Mouse (Mus musculus) hindbrain, embryonic 16.5 days (tissue): ENCODE measurements around the gene Ror2. TPM values are rescaled to one million over a fixed set of nuclear protein-coding genes. Genes with fewer than 3 reads are reported as not detected.

Experiments used
- ATAC-seq: fragments of 200-750 bp; cut with Nextera tagmentation; 2 replicates; pipeline ENCODE4 v1.8.0; 2017; ENCODE audit warnings: moderate TSS enrichment, moderate library complexity
- H3K27ac ChIP-seq: fragments of 300-500 bp; sonication (generic); 2 replicates; pipeline ENCODE4 v1.5.1; 2014; ENCODE audit warnings: low read depth, mild to moderate bottlenecking, control low read depth, low read length, moderate library complexity
- H3K27me3 ChIP-seq: fragments of 300-500 bp; sonication (generic); replicated peaks from 2 replicates; pipeline ENCODE4 v1.6.1; 2014; ENCODE audit warnings: low read length; ENCODE audit not compliant: control insufficient read depth, insufficient read depth
- H3K36me3 ChIP-seq: fragments of 300-500 bp; sonication (generic); 2 replicates; pipeline ENCODE4 v1.6.1; 2014; ENCODE audit warnings: mild to moderate bottlenecking, low read length, moderate library complexity, mixed read lengths; ENCODE audit not compliant: control insufficient read depth, insufficient read depth
- H3K4me1 ChIP-seq: fragments of 300-500 bp; sonication (generic); 2 replicates; pipeline ENCODE4 v1.6.1; 2014; ENCODE audit warnings: low read depth, low read length; ENCODE audit not compliant: control insufficient read depth, insufficient read depth
- H3K4me2 ChIP-seq: fragments of 300-500 bp; sonication (generic); 2 replicates; pipeline ENCODE4 v1.6.1; 2014; ENCODE audit warnings: mild to moderate bottlenecking, low read length, control low read depth, moderate library complexity
- H3K4me3 ChIP-seq: fragments of 300-500 bp; sonication (generic); 2 replicates; pipeline ENCODE4 v1.5.1; 2014; ENCODE audit warnings: mild to moderate bottlenecking, low read length, control low read depth, moderate library complexity
- H3K9ac ChIP-seq: fragments of 300-500 bp; sonication (generic); 2 replicates; pipeline ENCODE4 v1.6.1; 2014; ENCODE audit warnings: low read depth, mild to moderate bottlenecking, control low read depth, low read length, moderate library complexity
- H3K9me3 ChIP-seq: fragments of 300-500 bp; sonication (generic); 2 replicates; pipeline ENCODE4 v1.6.1; 2014; ENCODE audit warnings: mild to moderate bottlenecking, low read length, moderate library complexity; ENCODE audit not compliant: control insufficient read depth
- WGBS: fragments of 180-500 bp; shearing (Covaris S2); extraction: QIAGEN DNeasy Blood & Tissue Kit; methylation state at CpG from one replicate; pipeline ENCODE4 v1.1.7; 2014; 5-methylcytosine and 5-hydroxymethylcytosine counted together
- polyA plus RNA-seq: library from polyadenylated mRNA; unstranded; fragments of >200 nt; fragmentation: Nextera tagmentation; extraction: Ambion mirVana; gene quantifications from 2 replicates; pipeline ENCODE4 v1.2.1, GENCODE M21; 2015

Ror2 gene
- polyA plus RNA-seq, 1 experiment from 2014 or later, result 2.2 TPM

DNA sequence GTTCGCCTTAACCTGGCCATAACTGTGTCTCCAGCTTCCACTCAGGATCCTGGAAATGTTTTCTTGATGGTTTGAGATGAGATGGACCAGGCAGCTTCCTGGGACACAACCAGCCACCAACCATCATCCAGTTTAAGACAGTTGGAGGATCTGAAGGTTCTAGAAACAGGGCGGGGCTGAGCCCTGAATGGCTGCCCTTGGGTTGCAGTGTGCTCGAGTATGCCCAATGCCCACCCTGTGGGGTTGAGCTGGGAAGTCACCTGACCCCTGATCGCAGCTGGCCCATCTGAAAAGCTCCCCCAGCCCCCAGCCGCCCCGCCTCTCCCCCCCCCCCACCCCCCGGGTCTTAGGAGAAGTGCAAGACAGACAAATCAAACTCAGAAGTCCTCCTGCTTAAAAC, 89.2 kb downstream of the Ror2 start:
- H3K9me3 ChIP-seq, result no peaks in the 10 kb centered on the region
- peaks cover 7% of the 10 kb centered on the region; the same call in 1 of the 2 replicates for H3K4me1 ChIP-seq
- ATAC-seq, result no peak
- H3K27ac ChIP-seq, result no peak overlapping the region
- WGBS, result 57% methylated on average over 6 of the region's 7 CpGs
- H3K27me3 ChIP-seq, result no peaks in the 10 kb centered on the region
- H3K36me3 ChIP-seq, result no peaks in the 10 kb centered on the region
- H3K4me3 ChIP-seq, result no peak overlapping the region
- H3K4me2 ChIP-seq, result no peak overlapping the region
- no peak overlapping the region for H3K9ac ChIP-seq

GRCm38 (mm10) chr13:53195951-53196677, 89.8 kb downstream of the Ror2 start:
- Histone ChIP-seq H3K9ac (no peak overlapping the region), H3K4me2 (no peak overlapping the region), H3K27ac (no peak overlapping the region), H3K4me3 (no peak overlapping the region), H3K9me3 (no peaks in the 10 kb centered on the region), H3K27me3 (no peaks in the 10 kb centered on the region), H3K4me1 (peaks cover 4% of the 10 kb centered on the region; the same call in 1 of the 2 replicates), H3K36me3 (no peaks in the 10 kb centered on the region)
- ATAC-seq, result no peak
- 80% methylated on average over 6 of the region's 6 CpGs for WGBS

DNA sequence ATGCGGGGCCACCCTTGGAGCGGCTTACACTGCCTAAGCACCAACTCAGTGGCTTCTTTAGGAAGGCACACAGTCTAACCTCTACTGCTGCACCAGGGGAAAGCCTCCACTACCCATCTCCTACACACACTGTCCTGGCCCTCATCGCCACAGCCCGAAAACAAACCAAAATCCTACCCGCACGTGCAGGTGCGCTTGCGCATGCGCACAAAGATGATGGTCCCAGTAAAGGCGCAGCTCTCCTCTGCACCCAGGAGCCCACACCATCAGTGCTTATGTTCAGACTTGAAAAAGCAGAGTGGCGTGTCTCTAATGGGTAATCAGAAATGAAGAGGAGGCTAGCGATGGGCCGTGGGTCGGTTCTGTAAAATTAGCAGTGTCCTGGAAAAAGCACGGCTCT, 91.6 kb downstream of the Ror2 start:
- 88% methylated on average over 15 of the region's 15 CpGs for WGBS
- peaks cover 4% of the 10 kb centered on the region; the same call in 1 of the 2 replicates for H3K4me1 ChIP-seq
- H3K4me3 ChIP-seq, result no peak overlapping the region
- no peaks in the 10 kb centered on the region for H3K9me3 ChIP-seq
- no peak overlapping the region for H3K4me2 ChIP-seq
- H3K9ac ChIP-seq, result no peak overlapping the region
- no peaks in the 10 kb centered on the region for H3K36me3 ChIP-seq
- no peaks in the 10 kb centered on the region for H3K27me3 ChIP-seq
- no peak for ATAC-seq
- H3K27ac ChIP-seq, result no peak overlapping the region

- WGBS, result 55% methylated on average over 6 of the region's 6 CpGs
- no peaks in the 10 kb centered on the region for H3K36me3 ChIP-seq
- H3K9me3 ChIP-seq, result no peaks in the 10 kb centered on the region
- H3K27ac ChIP-seq, result no peak overlapping the region
- H3K27me3 ChIP-seq, result no peaks in the 10 kb centered on the region
- H3K4me1 ChIP-seq, result peaks cover 4% of the 10 kb centered on the region; the same call in 1 of the 2 replicates
- H3K4me2 ChIP-seq, result no peak overlapping the region
- no peak overlapping the region for H3K9ac ChIP-seq
- H3K4me3 ChIP-seq, result no peak overlapping the region
- no peak for ATAC-seq
These were observed 92.2 kb downstream of the Ror2 start for GRCm38 (mm10) chr13:53193713-53194112.

DNA sequence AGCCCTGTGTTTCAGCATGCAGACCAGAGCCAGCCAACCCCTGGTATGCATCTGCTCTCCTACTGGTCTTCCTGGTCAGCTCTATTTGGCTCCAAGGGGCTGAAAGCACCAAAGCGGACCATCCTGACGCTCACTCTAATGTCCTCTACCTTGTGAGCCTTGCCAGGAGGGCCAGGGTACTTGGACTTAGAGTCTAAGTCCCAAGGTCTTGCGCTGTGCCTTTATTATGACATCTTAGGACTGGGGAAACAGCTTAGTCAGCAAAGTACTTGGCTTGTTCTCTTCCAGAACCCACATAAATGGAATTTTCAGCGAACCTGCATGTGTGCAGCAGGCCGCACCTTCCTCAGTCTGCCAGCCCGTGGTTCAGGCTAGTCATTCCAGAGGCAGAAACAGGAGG, 93.6 kb downstream of the Ror2 start:
- Histone ChIP-seq H3K9me3 (no peaks in the 10 kb centered on the region), H3K36me3 (no peaks in the 10 kb centered on the region), H3K4me3 (no peak overlapping the region), H3K27me3 (no peaks in the 10 kb centered on the region), H3K9ac (no peak overlapping the region), H3K4me1 (peaks cover under 1% of the 10 kb centered on the region; the same call in 1 of the 2 replicates), H3K4me2 (no peak overlapping the region), H3K27ac (no peak overlapping the region)
- WGBS, result 92% methylated on average over 6 of the region's 6 CpGs
- ATAC-seq, result no peak

GRCm38 (mm10) chr13:53191657-53192056, 94.3 kb downstream of the Ror2 start:
- Histone ChIP-seq H3K9me3 (no peaks in the 10 kb centered on the region), H3K9ac (no peak overlapping the region)
- WGBS, result 70% methylated on average over 7 of the region's 7 CpGs

GRCm38 (mm10) chr13:53188935-53189334, 97.0 kb downstream of the Ror2 start:
- no peak overlapping the region for H3K4me3 ChIP-seq
- no peak overlapping the region for H3K9ac ChIP-seq
- 87% methylated on average over 10 of the region's 10 CpGs for WGBS
- H3K9me3 ChIP-seq, result no peaks in the 10 kb centered on the region
- H3K27ac ChIP-seq, result no peak overlapping the region
- H3K27me3 ChIP-seq, result no peaks in the 10 kb centered on the region
- no peak for ATAC-seq
- no peak overlapping the region for H3K4me2 ChIP-seq
- no peaks in the 10 kb centered on the region for H3K4me1 ChIP-seq
- no peaks in the 10 kb centered on the region for H3K36me3 ChIP-seq

More at GRCm38 (mm10) chr13:53191657-53192056, 94.3 kb downstream of the Ror2 start:
- Histone ChIP-seq H3K4me3 (no peak overlapping the region), H3K27me3 (no peaks in the 10 kb centered on the region), H3K27ac (no peak overlapping the region), H3K4me2 (no peak overlapping the region), H3K4me1 (no peaks in the 10 kb centered on the region), H3K36me3 (no peaks in the 10 kb centered on the region)
- ATAC-seq, result no peak

- Histone ChIP-seq H3K9me3 (no peaks in the 10 kb centered on the region), H3K9ac (no peak overlapping the region), H3K27ac (no peak overlapping the region), H3K4me2 (no peak overlapping the region), H3K27me3 (no peaks in the 10 kb centered on the region), H3K4me1 (peaks cover 3% of the 10 kb centered on the region; the same call in 1 of the 2 replicates), H3K36me3 (no peaks in the 10 kb centered on the region), H3K4me3 (no peak overlapping the region)
- WGBS, result 88% methylated on average over 1 of the region's 1 CpGs
- no peak for ATAC-seq
These were observed 101.1 kb downstream of the Ror2 start for GRCm38 (mm10) chr13:53184858-53185257.

- Histone ChIP-seq H3K36me3 (no peaks in the 10 kb centered on the region), H3K4me1 (peaks cover 5% of the 10 kb centered on the region), H3K27ac (no peak overlapping the region), H3K4me2 (no peak overlapping the region), H3K4me3 (no peak overlapping the region), H3K9ac (no peak overlapping the region), H3K9me3 (no peaks in the 10 kb centered on the region), H3K27me3 (no peaks in the 10 kb centered on the region)
- ATAC-seq, result no peak
- WGBS, result 64% methylated on average over 5 of the region's 5 CpGs
These were observed 101.8 kb downstream of the Ror2 start for GRCm38 (mm10) chr13:53184149-53184548.
